Mouse (Mus musculus): Measurements from ENCODE around the gene Grm2. TPM values are rescaled to one million over a fixed set of nuclear protein-coding genes. Genes with fewer than 3 reads are reported as not detected.

Gene Grm2
- polyA plus RNA-seq (2014; fragmentation: Illumina TruSeq; extraction: RNeasy Lipid Tissue Mini Kit (QIAGEN cat#74804); ENCODE audit: low replicate concordance), result not detected

DNA sequence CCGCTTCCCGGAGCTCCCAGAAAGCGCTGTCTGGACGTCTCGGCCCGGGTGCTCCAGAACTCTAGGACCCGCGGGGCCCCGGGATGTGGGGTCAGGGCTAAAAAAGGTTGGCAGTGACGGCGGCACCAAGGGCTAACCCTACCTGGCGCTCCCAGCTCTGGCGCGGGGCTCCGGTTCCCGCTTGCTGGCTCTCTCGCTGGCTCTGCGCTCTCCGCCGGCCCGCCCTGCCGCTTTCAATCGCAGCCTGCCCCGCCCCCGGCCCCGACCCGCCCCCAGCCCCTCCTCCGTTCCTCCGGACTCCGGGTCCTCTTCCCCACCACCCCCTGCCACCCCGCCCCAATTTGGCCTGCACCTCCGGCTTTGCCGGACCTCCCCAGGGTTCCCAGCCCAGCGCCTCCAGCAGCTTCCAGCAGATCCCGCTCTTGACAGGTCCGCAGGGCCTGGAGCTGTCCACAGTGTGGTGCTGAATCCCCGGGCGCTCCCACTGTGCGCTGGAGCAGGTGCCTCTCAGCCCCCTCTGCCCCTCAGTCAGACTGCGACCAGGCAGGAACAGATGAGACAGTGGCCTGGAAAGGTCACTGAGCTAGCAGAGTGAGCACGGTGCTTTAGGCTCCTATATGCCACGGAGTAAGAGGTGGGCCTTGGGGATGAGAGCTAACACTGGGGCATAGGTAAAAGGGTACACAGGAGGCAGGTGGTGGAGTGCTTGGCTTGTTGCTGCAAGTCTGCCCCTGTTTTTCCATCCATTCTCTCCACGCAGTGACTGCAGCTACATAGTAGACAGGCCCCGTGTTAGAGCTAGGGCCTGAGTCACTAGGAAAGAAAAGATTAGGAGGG lies at the start of gene Grm2:
Gene Grm2 (minus strand): TSS at position 199 of the 837 bp plus-strand sequence.

DNA sequence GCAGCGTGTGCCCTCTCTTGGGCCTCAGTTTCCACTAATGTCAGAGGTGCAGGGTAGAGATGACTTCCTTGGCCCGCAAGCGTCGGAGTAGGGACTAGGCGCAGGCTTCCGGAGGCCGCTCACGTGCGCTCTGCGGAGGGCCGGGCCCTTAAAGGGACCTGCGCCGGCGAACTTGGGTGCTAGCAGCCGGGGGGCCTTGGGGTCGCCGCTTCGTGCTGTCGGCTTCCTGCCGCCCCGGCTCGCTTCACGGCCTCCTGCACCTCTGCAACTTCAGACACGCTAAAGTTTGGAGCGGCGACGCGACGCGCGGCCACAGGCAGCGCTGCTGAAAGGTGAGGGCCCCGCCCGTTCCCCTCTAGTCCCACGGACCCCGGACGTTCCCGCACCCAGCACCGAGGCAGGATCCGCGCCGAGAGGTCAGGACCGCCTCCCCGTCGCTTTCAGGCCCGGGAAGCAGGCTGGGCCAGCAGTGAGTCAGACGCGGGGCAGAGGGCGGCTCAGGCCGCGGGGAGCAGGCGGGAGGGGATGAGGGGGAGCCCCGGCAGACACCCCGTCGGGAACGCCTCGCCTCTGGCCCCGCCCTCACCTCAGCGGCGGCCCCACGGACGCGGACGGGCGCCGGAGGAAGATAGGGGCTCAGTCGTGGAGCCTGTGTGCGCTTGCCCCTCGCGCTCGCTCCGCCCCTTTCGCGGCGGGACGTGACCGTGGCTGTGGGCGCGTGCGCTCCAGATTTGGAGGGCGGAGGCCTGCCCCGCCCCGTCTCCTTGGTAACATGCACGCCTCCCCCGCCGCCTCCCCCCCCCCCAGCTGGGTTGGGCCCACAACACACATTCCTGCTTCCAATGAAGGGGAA lies 29.6 kb upstream of the Grm2 start, which contains the start of gene Tex264:
Gene Tex264 (minus strand): TSS at position 679 of the 853 bp plus-strand sequence.

DNA sequence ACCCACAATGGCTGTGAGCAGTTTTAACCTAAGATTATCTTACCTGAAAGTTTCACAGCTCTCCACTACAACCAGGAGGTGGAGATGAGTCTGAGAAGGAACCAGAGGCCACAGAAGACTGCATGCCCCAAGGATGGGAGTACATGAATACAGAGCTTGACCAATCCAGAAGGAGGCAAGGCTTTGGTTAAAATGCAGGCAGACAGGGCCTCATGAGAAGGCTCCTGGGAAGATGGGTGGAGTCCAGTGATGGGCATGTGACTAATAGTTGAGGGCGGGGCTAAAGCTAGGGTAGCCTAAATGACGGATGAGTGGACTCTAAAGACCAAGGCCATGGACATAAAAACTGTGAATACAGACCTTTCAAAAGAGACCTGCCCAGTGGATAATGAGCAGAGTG lies 29.6 kb downstream of the Grm2 start, which contains the start of gene Iqcf6:
Gene Iqcf6 (plus strand): TSS at position 301 of the 400 bp plus-strand sequence.

Other genes with a start within 250 kb of the Grm2 start
- 5.7 TPM for gene Rpl29, start 226.6 kb downstream of the Grm2 start, polyA plus RNA-seq (2014; fragmentation: Illumina TruSeq; extraction: RNeasy Lipid Tissue Mini Kit (QIAGEN cat#74804); ENCODE audit: low replicate concordance)
- gene Acy1, start 217.8 kb downstream of the Grm2 start, polyA plus RNA-seq (2014; fragmentation: Illumina TruSeq; extraction: RNeasy Lipid Tissue Mini Kit (QIAGEN cat#74804); ENCODE audit: low replicate concordance), result 7.4 TPM
- gene Abhd14b, start 208.6 kb downstream of the Grm2 start, polyA plus RNA-seq (2014; fragmentation: Illumina TruSeq; extraction: RNeasy Lipid Tissue Mini Kit (QIAGEN cat#74804); ENCODE audit: low replicate concordance), result 12.4 TPM
- 1.6 TPM for gene Abhd14a, start 208.4 kb downstream of the Grm2 start, polyA plus RNA-seq (2014; fragmentation: Illumina TruSeq; extraction: RNeasy Lipid Tissue Mini Kit (QIAGEN cat#74804); ENCODE audit: low replicate concordance)
- 0.63 TPM for gene Pcbp4, start 202.8 kb downstream of the Grm2 start, polyA plus RNA-seq (2014; fragmentation: Illumina TruSeq; extraction: RNeasy Lipid Tissue Mini Kit (QIAGEN cat#74804); ENCODE audit: low replicate concordance)
- not detected for gene Gpr62, start 190.1 kb downstream of the Grm2 start, polyA plus RNA-seq (2014; fragmentation: Illumina TruSeq; extraction: RNeasy Lipid Tissue Mini Kit (QIAGEN cat#74804); ENCODE audit: low replicate concordance)
- gene Rrp9, start 180.1 kb downstream of the Grm2 start, polyA plus RNA-seq (2014; fragmentation: Illumina TruSeq; extraction: RNeasy Lipid Tissue Mini Kit (QIAGEN cat#74804); ENCODE audit: low replicate concordance), result not detected
- gene Parp3, start 179.1 kb downstream of the Grm2 start, polyA plus RNA-seq (2014; fragmentation: Illumina TruSeq; extraction: RNeasy Lipid Tissue Mini Kit (QIAGEN cat#74804); ENCODE audit: low replicate concordance), result 5.5 TPM
- gene Iqcf1, start 156.1 kb downstream of the Grm2 start, polyA plus RNA-seq (2014; fragmentation: Illumina TruSeq; extraction: RNeasy Lipid Tissue Mini Kit (QIAGEN cat#74804); ENCODE audit: low replicate concordance), result not detected
- not detected for gene Iqcf5, start 141.5 kb downstream of the Grm2 start, polyA plus RNA-seq (2014; fragmentation: Illumina TruSeq; extraction: RNeasy Lipid Tissue Mini Kit (QIAGEN cat#74804); ENCODE audit: low replicate concordance)
- 1.5 TPM for gene Iqcf3, start 94.5 kb downstream of the Grm2 start, polyA plus RNA-seq (2014; fragmentation: Illumina TruSeq; extraction: RNeasy Lipid Tissue Mini Kit (QIAGEN cat#74804); ENCODE audit: low replicate concordance)
- not detected for gene Iqcf4, start 85.1 kb downstream of the Grm2 start, polyA plus RNA-seq (2014; fragmentation: Illumina TruSeq; extraction: RNeasy Lipid Tissue Mini Kit (QIAGEN cat#74804); ENCODE audit: low replicate concordance)
- not detected for gene Iqcf6, start 29.5 kb downstream of the Grm2 start, polyA plus RNA-seq (2014; fragmentation: Illumina TruSeq; extraction: RNeasy Lipid Tissue Mini Kit (QIAGEN cat#74804); ENCODE audit: low replicate concordance)
- 3.5 TPM for gene Tex264, start 29.8 kb upstream of the Grm2 start, polyA plus RNA-seq (2014; fragmentation: Illumina TruSeq; extraction: RNeasy Lipid Tissue Mini Kit (QIAGEN cat#74804); ENCODE audit: low replicate concordance)
- 6.9 TPM for gene Rad54l2, start 133.1 kb upstream of the Grm2 start, polyA plus RNA-seq (2014; fragmentation: Illumina TruSeq; extraction: RNeasy Lipid Tissue Mini Kit (QIAGEN cat#74804); ENCODE audit: low replicate concordance)
- gene Dcaf1, start 165.8 kb upstream of the Grm2 start, polyA plus RNA-seq (2014; fragmentation: Illumina TruSeq; extraction: RNeasy Lipid Tissue Mini Kit (QIAGEN cat#74804); ENCODE audit: low replicate concordance), result 13.0 TPM
- gene Rbm15b, start 231.3 kb upstream of the Grm2 start, polyA plus RNA-seq (2014; fragmentation: Illumina TruSeq; extraction: RNeasy Lipid Tissue Mini Kit (QIAGEN cat#74804); ENCODE audit: low replicate concordance), result 8.1 TPM
- gene Manf, start 235.9 kb upstream of the Grm2 start, polyA plus RNA-seq (2014; fragmentation: Illumina TruSeq; extraction: RNeasy Lipid Tissue Mini Kit (QIAGEN cat#74804); ENCODE audit: low replicate concordance), result 88.1 TPM